Mouse (Mus musculus): ENCODE data around the gene Bcl2l14.

The Bcl2l14 gene

GRCm38 (mm10) chr6:134443198-134443904, 47.2 kb downstream of the Bcl2l14 start:
- no peak for DNase-seq (ENCODE audit: low spot score)

DNA sequence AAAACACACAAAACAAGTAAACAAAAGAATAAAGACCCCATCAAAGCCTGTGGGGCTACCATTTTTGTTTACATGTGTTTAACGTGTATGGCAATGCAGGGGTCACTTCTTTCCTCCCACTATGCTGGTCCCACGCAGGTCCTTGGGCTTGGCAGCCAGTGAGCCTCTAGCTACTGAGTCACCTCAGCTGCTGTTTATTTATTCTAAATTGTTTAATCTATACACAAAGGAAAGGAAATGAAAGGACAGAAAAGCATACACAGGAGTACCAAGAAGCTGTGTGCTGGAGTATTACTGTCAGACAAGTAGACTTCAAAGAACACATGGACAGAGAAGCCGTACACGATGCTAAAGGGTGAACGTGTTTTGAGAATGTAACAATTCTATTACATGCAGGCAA, 47.8 kb downstream of the Bcl2l14 start:
- no peak for DNase-seq (ENCODE audit: low spot score)

GRCm38 (mm10) chr6:134448451-134448850, 52.3 kb downstream of the Bcl2l14 start:
- DNase-seq (ENCODE audit: low spot score), result no peak

GRCm38 (mm10) chr6:134449958-134450357, 53.8 kb downstream of the Bcl2l14 start:
- DNase-seq (ENCODE audit: low spot score), result no peak

DNA sequence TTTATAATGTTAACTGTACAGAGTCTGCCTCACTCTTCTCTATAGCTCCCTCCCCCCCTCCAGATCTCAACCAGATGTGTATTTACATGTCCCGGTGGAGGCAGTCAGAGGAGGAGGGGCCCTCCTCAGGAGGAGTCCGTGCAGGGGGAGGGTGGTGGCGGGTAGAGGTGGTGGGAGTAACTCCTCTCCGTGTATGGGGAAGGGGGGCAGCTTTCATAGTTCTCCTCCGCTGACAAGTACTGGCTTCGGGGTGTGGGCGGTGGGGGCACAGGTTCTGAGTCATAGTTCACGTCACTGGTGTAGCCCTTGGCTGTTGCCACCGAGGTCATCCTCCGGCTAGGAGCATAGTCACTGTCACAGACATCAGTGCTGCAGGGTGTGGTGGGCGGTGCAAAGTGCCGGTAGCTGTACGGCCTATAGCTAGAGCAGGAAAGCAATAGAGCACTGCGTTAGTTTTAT, 54.6 kb downstream of the Bcl2l14 start:
- DNase-seq (ENCODE audit: low spot score), result no peak

GRCm38 (mm10) chr6:134454093-134454492, 58.0 kb downstream of the Bcl2l14 start:
- no peak for DNase-seq (ENCODE audit: low spot score)

DNA sequence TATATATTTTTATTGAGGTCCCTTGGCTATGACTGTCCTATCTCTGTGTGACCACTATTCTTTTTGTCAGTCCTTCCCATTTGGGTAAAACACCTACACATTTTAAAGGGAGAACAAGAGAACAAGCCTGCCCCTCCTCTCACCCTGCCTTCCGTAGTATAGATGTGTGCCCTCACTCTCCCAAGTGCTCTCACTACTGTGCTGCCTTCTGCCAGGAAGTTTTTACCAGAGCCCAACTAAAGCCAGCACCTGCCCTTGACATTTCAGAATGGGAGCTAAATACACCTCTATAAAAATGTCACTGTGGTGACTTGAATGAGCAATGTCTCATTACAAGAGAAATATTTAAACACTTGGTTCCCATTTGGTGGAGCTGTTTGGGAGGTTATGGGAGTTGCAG, 62.3 kb downstream of the Bcl2l14 start:
- no peak for DNase-seq (ENCODE audit: low spot score)

DNA sequence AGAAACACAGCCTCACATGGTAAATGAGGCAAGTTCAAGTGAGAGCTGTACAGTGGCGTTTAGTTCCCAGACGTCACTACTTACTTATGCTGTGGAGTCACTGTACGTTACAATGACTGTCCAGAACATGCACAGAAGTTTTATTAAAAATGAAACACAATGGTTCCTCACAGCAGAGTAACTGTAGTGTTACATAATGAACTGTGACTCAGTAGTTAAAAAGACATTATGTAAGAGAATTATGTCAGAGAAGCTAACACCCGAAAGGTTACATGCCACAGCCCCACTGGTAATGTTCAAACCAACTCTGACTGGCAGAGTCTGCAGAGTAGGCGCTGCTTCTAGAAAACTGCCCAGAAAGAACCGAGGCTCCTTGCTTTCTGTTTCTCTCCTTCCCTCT, 65.1 kb downstream of the Bcl2l14 start:
- no peak for DNase-seq (ENCODE audit: low spot score)

GRCm38 (mm10) chr6:134466671-134467229, 70.6 kb downstream of the Bcl2l14 start:
- DNase-seq (ENCODE audit: low spot score), result no peak

GRCm38 (mm10) chr6:134469297-134469696, 73.2 kb downstream of the Bcl2l14 start:
- no peak for DNase-seq (ENCODE audit: low spot score)

DNA sequence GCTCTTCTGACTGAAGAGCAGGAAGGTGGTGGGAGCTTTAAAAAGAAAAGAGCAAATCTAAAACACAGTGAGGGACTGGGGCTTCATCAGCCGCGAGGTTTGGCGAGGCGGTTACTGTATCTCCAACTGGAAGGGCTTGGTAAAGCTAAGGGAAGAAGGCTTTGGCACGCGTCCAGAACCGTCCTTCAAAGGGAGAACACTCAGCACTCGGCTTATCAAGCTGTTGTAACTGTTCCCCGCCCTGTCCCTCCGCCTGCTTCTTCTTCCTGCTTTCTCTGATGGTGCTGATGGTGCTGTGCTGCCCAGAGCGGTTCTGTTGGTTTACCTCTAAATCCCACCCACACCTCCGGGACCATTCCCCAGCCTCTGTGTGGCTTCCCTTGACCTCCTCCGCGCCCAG, 74.7 kb downstream of the Bcl2l14 start:
- peak; percentile 69 for DNase-seq (ENCODE audit: low spot score)

DNA sequence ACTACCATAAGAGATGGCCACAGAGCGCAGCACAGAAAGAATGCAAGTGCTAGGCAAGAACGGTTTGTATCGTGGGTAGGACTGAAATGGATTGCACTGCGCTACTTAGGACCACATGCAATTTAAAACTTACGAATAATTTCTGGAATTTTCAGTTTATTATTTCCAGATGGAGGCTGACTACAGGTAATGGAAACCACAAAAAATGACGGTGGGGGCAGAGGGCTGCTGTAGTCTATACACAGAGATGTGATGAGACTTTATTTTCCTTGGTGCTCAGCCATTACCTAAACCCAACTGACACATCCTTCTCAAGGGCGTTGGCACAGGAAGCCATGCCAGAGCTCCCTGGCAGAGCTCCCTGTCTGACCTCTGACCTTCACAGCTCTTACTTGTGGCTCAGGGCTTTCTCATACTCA, 77.0 kb downstream of the Bcl2l14 start:
- DNase-seq (ENCODE audit: low spot score), result no peak

DNA sequence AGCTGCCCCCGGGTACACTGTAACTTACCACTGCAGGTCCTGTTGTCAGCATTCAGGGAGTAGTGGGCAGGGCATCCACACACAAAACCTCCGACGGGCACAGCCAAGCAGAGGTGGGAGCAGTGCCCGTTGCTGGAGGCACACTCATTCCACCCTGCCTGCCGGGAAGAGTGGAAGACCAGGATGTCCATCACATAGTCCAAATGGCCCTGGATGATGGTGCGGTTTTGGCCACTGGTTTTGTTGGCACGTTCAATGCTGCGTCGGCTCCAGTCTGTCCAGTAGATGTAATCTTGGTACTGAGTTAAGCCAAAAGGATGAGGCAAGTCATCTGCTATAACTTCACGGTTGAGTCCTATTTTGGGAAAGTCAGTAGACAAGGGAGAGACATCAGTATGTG, 83.4 kb downstream of the Bcl2l14 start:
- DNase-seq (ENCODE audit: low spot score), result no peak

DNA sequence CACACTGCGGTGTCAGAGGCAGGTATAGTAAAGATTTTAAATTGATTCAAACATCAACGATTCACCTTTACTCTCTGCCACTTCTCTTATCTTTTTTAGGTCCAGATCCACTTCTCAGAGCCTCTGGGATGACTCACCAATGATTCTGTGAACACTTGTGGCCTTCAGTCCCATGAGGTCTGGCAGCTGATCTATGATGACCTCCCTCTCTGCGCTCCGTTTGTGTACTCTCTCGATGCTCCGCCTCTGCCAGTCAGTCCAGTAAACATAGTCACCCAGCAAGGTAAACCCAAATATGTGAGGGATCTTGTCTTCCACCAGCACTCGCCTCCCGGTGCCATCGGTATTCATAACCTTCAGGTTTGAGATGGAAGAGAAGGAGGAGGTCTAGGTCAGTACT, 90.2 kb downstream of the Bcl2l14 start:
- no peak for DNase-seq (ENCODE audit: low spot score)
